Mouse (Mus musculus) midbrain, postnatal 0 days (tissue): Measurements from ENCODE around the gene Strn. TPM values are rescaled to one million over a fixed set of nuclear protein-coding genes. Genes with fewer than 3 reads are reported as not detected.

Source experiments
- ATAC-seq: fragments of 200-750 bp; cut with Nextera tagmentation; 2 replicates; pipeline ENCODE4 v1.8.0; 2017; ENCODE audit warnings: moderate number of reproducible peaks, mild to moderate bottlenecking, moderate TSS enrichment, moderate library complexity; ENCODE audit not compliant: low FRiP score
- DNase-seq: peaks from one replicate; pipeline ENCODE4 v3.0.0-alpha.2; 2015; ENCODE audit warnings: low spot score
- H3K27ac ChIP-seq: fragments of 300-500 bp; sonication (generic); 2 replicates; pipeline ENCODE4 v1.5.1; 2014; ENCODE audit warnings: low read depth, mild to moderate bottlenecking, low read length, mixed read lengths
- H3K27me3 ChIP-seq: fragments of 300-500 bp; sonication (generic); 2 replicates; pipeline ENCODE4 v1.6.1; 2014; ENCODE audit warnings: low read length, control low read depth, mixed read lengths; ENCODE audit not compliant: insufficient read depth
- H3K36me3 ChIP-seq: fragments of 300-500 bp; sonication (generic); 2 replicates; pipeline ENCODE4 v1.6.1; 2014; ENCODE audit warnings: low read length, control low read depth, mixed read lengths; ENCODE audit not compliant: insufficient read depth
- H3K4me1 ChIP-seq: fragments of 300-500 bp; sonication (generic); 2 replicates; pipeline ENCODE4 v1.6.1; 2014; ENCODE audit warnings: mild to moderate bottlenecking, control low read depth, antibody characterized with exemption, low read length, mixed read lengths; ENCODE audit not compliant: insufficient read depth
- H3K4me2 ChIP-seq: fragments of 300-500 bp; sonication (generic); 2 replicates; pipeline ENCODE4 v1.6.1; 2014; ENCODE audit warnings: low read depth, mild to moderate bottlenecking, low read length, mixed read lengths; ENCODE audit not compliant: poor library complexity, severe bottlenecking
- H3K4me3 ChIP-seq: fragments of 300-500 bp; sonication (generic); 2 replicates; pipeline ENCODE4 v1.5.1; 2014; ENCODE audit warnings: low read depth, mild to moderate bottlenecking, low read length, moderate library complexity
- H3K9ac ChIP-seq: fragments of 300-500 bp; sonication (generic); replicated peaks from 2 replicates; pipeline ENCODE4 v1.6.1; 2014; ENCODE audit warnings: mild to moderate bottlenecking, low read length, moderate library complexity, mixed read lengths; ENCODE audit not compliant: poor library complexity, severe bottlenecking
- H3K9me3 ChIP-seq: fragments of 300-500 bp; sonication (generic); 2 replicates; pipeline ENCODE4 v1.6.1; 2016; ENCODE audit warnings: low read length, control low read depth
- CTCF ChIP-seq: IDR thresholded peaks from 2 replicates; pipeline ENCODE4 v1.5.1; 2016; ENCODE audit warnings: antibody characterized with exemption, mild to moderate bottlenecking
- WGBS: fragments of 180-500 bp; shearing (Covaris S2); extraction: QIAGEN DNeasy Blood & Tissue Kit; methylation state at CpG from one replicate; pipeline ENCODE4 v1.1.7; 2014; 5-methylcytosine and 5-hydroxymethylcytosine counted together
- polyA plus RNA-seq: library from polyadenylated mRNA; unstranded; fragments of >200 nt; fragmentation: Nextera tagmentation; extraction: Ambion mirVana; gene quantifications from 2 replicates; pipeline ENCODE4 v1.2.1, GENCODE M21; 2015
- total RNA-seq: library from RNA; depleted of rRNA; stranded (reverse); fragments of >200 nt; gene quantifications from 2 replicates; pipeline ENCODE4 v1.2.3, GENCODE M21; 2014

Strn gene
- total and polyA plus RNA-seq, 2 experiments from 2014 or later = 4.2 to 22.4 TPM

GRCm38 (mm10) chr17:78726746-78727449, 10.1 kb downstream of the Strn start:
- ATAC-seq = no peak
- no peaks in the 10 kb centered on the region for H3K27me3 ChIP-seq
- no peak overlapping the region for H3K4me2 ChIP-seq
- H3K36me3 ChIP-seq = no peaks in the 10 kb centered on the region
- no peak overlapping the region for H3K27ac ChIP-seq
- no peak overlapping the region for H3K9ac ChIP-seq
- 77% methylated on average over 14 of the region's 14 CpGs for WGBS
- no peak for TF ChIP-seq CTCF
- no peaks in the 10 kb centered on the region for H3K9me3 ChIP-seq
- H3K4me1 ChIP-seq = no peaks in the 10 kb centered on the region
- no peak overlapping the region for H3K4me3 ChIP-seq
- DNase-seq = no peak

- H3K4me2 ChIP-seq = no peak overlapping the region
- no peak overlapping the region for H3K4me3 ChIP-seq
- no peak for ATAC-seq
- no peaks in the 10 kb centered on the region for H3K9me3 ChIP-seq
- no peak overlapping the region for H3K9ac ChIP-seq
- no peak for TF ChIP-seq CTCF
- H3K27me3 ChIP-seq = no peaks in the 10 kb centered on the region
- H3K36me3 ChIP-seq = no peaks in the 10 kb centered on the region
- 76% methylated on average over 6 of the region's 6 CpGs for WGBS
- no peak overlapping the region for H3K27ac ChIP-seq
- H3K4me1 ChIP-seq = no peaks in the 10 kb centered on the region
- no peak for DNase-seq
Measured at GRCm38 (mm10) chr17:78724461-78725055, 12.4 kb downstream of the Strn start.

GRCm38 (mm10) chr17:78721690-78722089, 15.3 kb downstream of the Strn start:
- ATAC-seq = no peak

GRCm38 (mm10) chr17:78719086-78719485, 17.9 kb downstream of the Strn start:
- 95% methylated on average over 13 of the region's 13 CpGs for WGBS
- Histone ChIP-seq H3K9me3 (no peaks in the 10 kb centered on the region), H3K36me3 (peaks cover 4% of the 10 kb centered on the region; the same call in 1 of the 2 replicates), H3K27ac (no peak overlapping the region), H3K4me3 (no peak overlapping the region), H3K9ac (no peak overlapping the region), H3K27me3 (no peaks in the 10 kb centered on the region), H3K4me1 (no peaks in the 10 kb centered on the region), H3K4me2 (no peak overlapping the region)
- no peak for TF ChIP-seq CTCF
- ATAC-seq = no peak
- DNase-seq = no peak

More at GRCm38 (mm10) chr17:78721690-78722089, 15.3 kb downstream of the Strn start:
- Histone ChIP-seq H3K9me3 (no peaks in the 10 kb centered on the region), H3K27me3 (no peaks in the 10 kb centered on the region), H3K4me1 (no peaks in the 10 kb centered on the region), H3K9ac (no peak overlapping the region), H3K4me2 (no peak overlapping the region), H3K27ac (no peak overlapping the region), H3K36me3 (peaks cover 4% of the 10 kb centered on the region; the same call in 1 of the 2 replicates), H3K4me3 (no peak overlapping the region)
- no peak for TF ChIP-seq CTCF
- no peak for DNase-seq
- 94% methylated on average over 7 of the region's 7 CpGs for WGBS

GRCm38 (mm10) chr17:78710258-78710657, 26.7 kb downstream of the Strn start:
- DNase-seq = no peak
- WGBS = 76% methylated on average over 2 of the region's 2 CpGs
- Histone ChIP-seq H3K4me3 (no peak overlapping the region), H3K36me3 (no peaks in the 10 kb centered on the region), H3K27me3 (no peaks in the 10 kb centered on the region), H3K9me3 (no peaks in the 10 kb centered on the region), H3K9ac (no peak overlapping the region), H3K4me2 (no peak overlapping the region), H3K27ac (no peak overlapping the region), H3K4me1 (no peaks in the 10 kb centered on the region)
- TF ChIP-seq CTCF = no peak
- ATAC-seq = no peak

- 85% methylated on average over 7 of the region's 7 CpGs for WGBS
- no peak for DNase-seq
Measured at GRCm38 (mm10) chr17:78708422-78708821, 28.6 kb downstream of the Strn start.

More at GRCm38 (mm10) chr17:78708422-78708821, 28.6 kb downstream of the Strn start:
- Histone ChIP-seq H3K4me1 (no peaks in the 10 kb centered on the region), H3K36me3 (no peaks in the 10 kb centered on the region), H3K9me3 (no peaks in the 10 kb centered on the region), H3K9ac (no peak overlapping the region), H3K4me2 (no peak overlapping the region), H3K27me3 (no peaks in the 10 kb centered on the region), H3K27ac (no peak overlapping the region), H3K4me3 (no peak overlapping the region)
- no peak for TF ChIP-seq CTCF
- ATAC-seq = no peak
